Mouse (Mus musculus) lung, postnatal 0 days (tissue): Measurements from ENCODE around the gene Kpnb1. TPM values are rescaled to one million over a fixed set of nuclear protein-coding genes. Genes with fewer than 3 reads are reported as not detected.

Experiments used
- ATAC-seq: fragments of 200-750 bp; cut with Nextera tagmentation; 2 replicates; pipeline ENCODE4 v1.8.0; 2017; ENCODE audit warnings: moderate library complexity
- DNase-seq: peaks from one replicate; pipeline ENCODE4 v3.0.0-alpha.2; 2016; ENCODE audit warnings: low spot score
- H3K27ac ChIP-seq: fragments of 300-500 bp; sonication (generic); 2 replicates; pipeline ENCODE4 v1.5.1; 2014; ENCODE audit warnings: antibody characterized with exemption, mild to moderate bottlenecking, low read length, mixed read lengths
- H3K27me3 ChIP-seq: fragments of 300-500 bp; sonication (generic); replicated peaks from 2 replicates; pipeline ENCODE4 v1.6.1; 2014; ENCODE audit warnings: low read length, mixed read lengths; ENCODE audit not compliant: insufficient read depth
- H3K36me3 ChIP-seq: fragments of 300-500 bp; sonication (generic); 2 replicates; pipeline ENCODE4 v1.6.1; 2014; ENCODE audit warnings: low read length, mixed read lengths; ENCODE audit not compliant: insufficient read depth
- H3K4me1 ChIP-seq: fragments of 300-500 bp; sonication (generic); 2 replicates; pipeline ENCODE4 v1.6.1; 2014; ENCODE audit warnings: antibody characterized with exemption, low read depth, low read length, mixed read lengths; ENCODE audit not compliant: insufficient read depth
- H3K4me2 ChIP-seq: fragments of 300-500 bp; sonication (generic); replicated peaks from 2 replicates; pipeline ENCODE4 v1.6.1; 2014; ENCODE audit warnings: low read depth, mild to moderate bottlenecking, low read length, moderate library complexity, mixed read lengths
- H3K4me3 ChIP-seq: fragments of 300-500 bp; sonication (generic); 2 replicates; pipeline ENCODE4 v1.5.1; 2014; ENCODE audit warnings: low read depth, low read length
- H3K9ac ChIP-seq: fragments of 300-500 bp; sonication (generic); replicated peaks from 2 replicates; pipeline ENCODE4 v1.6.1; 2014; ENCODE audit warnings: low read depth, mild to moderate bottlenecking
- H3K9me3 ChIP-seq: fragments of 300-500 bp; sonication (generic); 2 replicates; pipeline ENCODE4 v1.6.1; 2016; ENCODE audit warnings: low read length, mixed read lengths
- CTCF ChIP-seq: IDR thresholded peaks from 2 replicates; pipeline ENCODE4 v1.5.1; 2016; ENCODE audit warnings: antibody characterized with exemption, mild to moderate bottlenecking
- EP300 ChIP-seq: IDR thresholded peaks from 2 replicates; pipeline ENCODE4 v1.6.1; 2016; ENCODE audit warnings: antibody characterized with exemption, mild to moderate bottlenecking, control low read depth
- WGBS: fragments of 180-500 bp; shearing (Covaris S2); extraction: QIAGEN DNeasy Blood & Tissue Kit; methylation state at CpG from one replicate; pipeline ENCODE4 v1.1.7; 2014; 5-methylcytosine and 5-hydroxymethylcytosine counted together
- polyA plus RNA-seq: library from polyadenylated mRNA; unstranded; fragments of >200 nt; fragmentation: Nextera tagmentation; extraction: Ambion mirVana; gene quantifications from 2 replicates; pipeline ENCODE4 v1.2.1, GENCODE M21; 2015

The Kpnb1 gene
- polyA plus RNA-seq, 1 experiment from 2014 or later = 17.0 TPM

DNA sequence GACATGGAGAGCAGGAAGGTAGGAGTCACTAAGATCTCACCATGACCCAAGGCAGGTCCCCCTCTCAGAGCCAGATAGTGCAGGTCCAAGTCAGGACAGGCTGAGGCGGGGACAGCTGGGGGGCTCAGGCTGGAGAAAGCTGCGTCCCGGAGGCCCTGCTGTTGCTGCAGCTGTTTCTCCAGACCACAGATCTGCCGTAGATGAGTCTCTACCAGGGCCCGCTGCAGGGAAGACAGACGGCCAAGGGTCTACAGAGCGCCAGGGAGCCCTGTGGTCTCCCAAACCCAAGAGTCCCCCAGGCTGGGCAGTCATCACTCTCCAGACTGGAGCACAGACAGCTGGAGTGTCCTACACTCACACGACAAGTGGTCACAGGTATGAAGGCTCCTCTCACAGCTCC lies 40.3 kb downstream of the Kpnb1 start:
- no peak for ATAC-seq
- no peak for DNase-seq
- 0 out of 2 replicates have a peak, but pooled peaks cover 5% of the 10 kb centered on the region for H3K4me1 ChIP-seq
- no peak overlapping the region for H3K9ac ChIP-seq
- no peak for TF ChIP-seq CTCF
- TF ChIP-seq EP300 = no peak
- no peak overlapping the region for H3K27ac ChIP-seq
- H3K36me3 ChIP-seq = no peaks in the 10 kb centered on the region
- no peak overlapping the region for H3K4me2 ChIP-seq
- H3K4me3 ChIP-seq = no peak overlapping the region
- no peaks in the 10 kb centered on the region for H3K9me3 ChIP-seq
- H3K27me3 ChIP-seq = no peaks in the 10 kb centered on the region
- 78% methylated on average over 8 of the region's 8 CpGs for WGBS

DNA sequence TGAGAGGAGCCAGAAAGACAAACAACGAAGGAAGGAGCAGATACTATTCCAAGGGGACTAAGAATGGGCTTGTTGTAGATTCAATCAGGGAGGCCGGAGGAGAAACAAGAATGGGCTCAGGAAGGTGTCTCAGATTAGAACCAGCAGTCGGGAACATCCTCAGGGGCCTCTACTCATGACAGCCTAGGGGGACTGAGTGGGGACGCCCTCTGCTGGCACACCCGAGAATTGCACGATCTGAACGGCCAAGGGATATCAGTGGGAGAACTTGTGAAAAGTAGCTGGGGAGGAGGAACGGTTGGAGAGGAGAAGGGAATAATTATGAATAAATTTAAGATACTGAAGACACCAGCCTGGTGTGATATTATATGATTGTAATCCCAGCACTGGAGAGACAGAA lies 41.0 kb downstream of the Kpnb1 start:
- Histone ChIP-seq H3K27me3 (no peaks in the 10 kb centered on the region), H3K4me3 (no peak overlapping the region), H3K9ac (no peak overlapping the region), H3K4me2 (peak overlapping the region; percentile 8), H3K9me3 (no peaks in the 10 kb centered on the region), H3K36me3 (no peaks in the 10 kb centered on the region), H3K27ac (no peak overlapping the region), H3K4me1 (0 out of 2 replicates have a peak, but pooled peaks cover 3% of the 10 kb centered on the region)
- ATAC-seq = no peak
- DNase-seq = peak; percentile 81
- 5% methylated on average over 8 of the region's 8 CpGs for WGBS
- TF ChIP-seq CTCF (peak; percentile 92), EP300 (no peak)

DNA sequence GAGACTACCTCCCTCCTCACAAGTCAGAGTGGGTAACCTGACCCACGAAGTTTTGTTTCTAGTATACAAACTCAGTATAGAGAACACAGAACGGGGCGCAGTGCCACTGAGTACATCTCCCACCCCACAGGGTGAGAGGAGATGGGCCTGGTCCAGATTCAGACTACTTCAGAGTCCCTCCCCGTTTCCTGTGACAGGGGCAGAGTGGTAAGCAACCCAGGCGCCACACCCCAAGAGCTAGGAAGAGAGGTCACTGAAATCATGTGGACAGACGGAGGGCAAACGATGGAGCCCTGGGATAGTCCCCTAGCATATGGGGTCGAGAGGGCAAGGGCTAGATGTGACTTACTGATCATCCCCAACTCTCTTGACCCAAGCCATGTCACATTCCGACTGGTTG lies 41.7 kb downstream of the Kpnb1 start:
- Histone ChIP-seq H3K9me3 (no peaks in the 10 kb centered on the region), H3K27ac (no peak overlapping the region), H3K9ac (no peak overlapping the region), H3K36me3 (no peaks in the 10 kb centered on the region), H3K27me3 (no peaks in the 10 kb centered on the region), H3K4me2 (no peak overlapping the region; the same call in 1 of the 2 replicates), H3K4me1 (0 out of 2 replicates have a peak, but pooled peaks cover 3% of the 10 kb centered on the region), H3K4me3 (no peak overlapping the region)
- ATAC-seq (no peak), DNase-seq (no peak)
- TF ChIP-seq EP300 (no peak), CTCF (no peak)
- WGBS = 47% methylated on average over 9 of the region's 9 CpGs

DNA sequence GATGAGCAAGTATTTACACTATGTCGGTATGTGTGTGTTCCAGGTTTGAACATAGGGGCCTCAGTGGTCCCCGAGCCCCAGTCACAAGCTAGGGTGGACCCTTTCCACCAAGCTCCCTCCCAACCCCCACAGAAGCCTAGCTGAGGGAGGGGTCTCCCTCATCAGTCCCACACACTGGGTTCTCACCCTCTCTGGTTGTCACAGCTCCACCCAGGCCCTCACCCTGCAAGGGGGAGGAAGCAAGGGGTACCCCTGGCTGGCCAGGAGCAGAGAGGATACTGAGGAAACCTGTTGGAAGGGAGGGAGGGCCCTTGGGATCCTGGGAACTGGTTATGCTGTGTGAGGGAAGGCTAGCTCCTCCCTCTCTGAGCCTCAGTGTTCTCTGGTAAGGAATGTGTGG lies 42.4 kb downstream of the Kpnb1 start:
- DNase-seq (no peak), ATAC-seq (no peak)
- no peak overlapping the region for H3K4me2 ChIP-seq
- no peaks in the 10 kb centered on the region for H3K27me3 ChIP-seq
- no peak overlapping the region for H3K9ac ChIP-seq
- 0 out of 2 replicates have a peak, but pooled peaks cover 3% of the 10 kb centered on the region for H3K4me1 ChIP-seq
- H3K36me3 ChIP-seq = no peaks in the 10 kb centered on the region
- TF ChIP-seq EP300 (no peak), CTCF (no peak)
- no peak overlapping the region for H3K4me3 ChIP-seq
- H3K27ac ChIP-seq = no peak overlapping the region
- WGBS = 39% methylated on average over 2 of the region's 2 CpGs
- no peaks in the 10 kb centered on the region for H3K9me3 ChIP-seq

DNA sequence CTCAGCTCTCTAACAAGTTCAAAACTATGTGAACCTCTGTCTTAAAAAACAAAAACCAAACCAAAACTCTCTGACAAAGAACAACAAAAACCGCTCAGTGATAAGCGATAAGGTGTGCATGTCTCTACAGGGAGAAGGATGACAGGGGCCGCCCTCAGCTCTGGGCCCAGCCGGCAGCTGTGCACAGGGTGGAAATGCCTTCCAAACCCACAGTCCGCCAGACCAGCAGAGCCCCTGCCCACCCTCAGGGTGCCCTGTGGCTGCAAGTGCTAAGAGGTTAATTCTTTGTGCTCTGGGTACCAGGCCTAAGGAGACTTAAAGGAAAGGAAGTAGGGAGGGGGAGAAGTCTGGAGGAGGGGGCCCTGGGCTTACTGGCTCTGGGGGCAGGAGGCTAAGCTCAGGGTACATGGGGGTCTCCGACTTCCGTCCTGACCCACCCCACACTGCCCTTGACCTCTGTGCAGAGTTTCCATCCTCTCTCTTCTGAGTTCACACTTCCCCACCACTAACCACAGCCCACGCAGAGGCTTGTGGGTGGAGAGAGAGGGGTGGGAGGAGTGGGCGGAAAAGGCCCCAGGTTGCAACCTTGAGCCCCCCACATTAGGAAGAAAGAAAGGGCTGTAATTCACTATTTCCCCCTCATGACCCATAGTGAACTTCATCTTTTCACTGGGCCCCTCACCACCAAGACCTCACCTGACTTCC lies 44.3 kb downstream of the Kpnb1 start:
- 0 out of 2 replicates have a peak, but pooled peaks cover 6% of the 10 kb centered on the region for H3K4me1 ChIP-seq
- WGBS = 79% methylated on average over 9 of the region's 9 CpGs
- no peak overlapping the region for H3K27ac ChIP-seq
- TF ChIP-seq CTCF (no peak), EP300 (no peak)
- no peak overlapping the region for H3K4me2 ChIP-seq
- no peak for ATAC-seq
- H3K4me3 ChIP-seq = no peak overlapping the region
- no peaks in the 10 kb centered on the region for H3K36me3 ChIP-seq
- no peak for DNase-seq
- no peaks in the 10 kb centered on the region for H3K27me3 ChIP-seq
- no peak overlapping the region for H3K9ac ChIP-seq
- H3K9me3 ChIP-seq = no peaks in the 10 kb centered on the region

DNA sequence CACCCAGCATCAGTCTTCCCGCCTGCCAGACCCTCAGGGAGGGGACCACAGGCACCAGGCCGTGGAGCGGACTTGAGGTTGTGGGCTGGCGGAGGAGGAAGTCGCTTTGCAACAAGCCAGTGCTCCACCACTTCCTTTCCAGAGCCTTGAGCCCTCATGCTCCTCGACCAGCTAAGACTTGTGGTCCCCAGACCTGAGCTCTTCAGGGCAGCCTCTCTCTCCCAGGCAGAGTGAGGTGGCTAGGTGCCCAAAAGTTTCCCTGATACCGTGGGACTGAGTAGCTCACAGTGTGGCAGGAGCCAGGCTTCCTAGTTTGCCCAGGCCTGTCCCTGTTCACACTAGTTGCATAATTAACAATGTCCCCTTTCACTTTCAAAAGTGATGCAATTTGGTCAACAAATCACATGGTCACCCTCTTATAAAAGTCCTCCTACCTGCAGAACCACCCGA lies 45.5 kb downstream of the Kpnb1 start:
- H3K9ac ChIP-seq = no peak overlapping the region
- H3K9me3 ChIP-seq = no peaks in the 10 kb centered on the region
- H3K27ac ChIP-seq = peak overlapping the region; percentile 28; the same call in 1 of the 2 replicates
- no peaks in the 10 kb centered on the region for H3K27me3 ChIP-seq
- TF ChIP-seq CTCF = no peak
- TF ChIP-seq EP300 = peak; percentile 62; the same call in 1 of the 2 replicates
- DNase-seq = peak; percentile 88
- 37% methylated on average over 8 of the region's 8 CpGs for WGBS
- H3K4me2 ChIP-seq = no peak overlapping the region
- 0 out of 2 replicates have a peak, but pooled peaks cover 6% of the 10 kb centered on the region for H3K4me1 ChIP-seq
- peak; percentile 74 for ATAC-seq
- H3K36me3 ChIP-seq = no peaks in the 10 kb centered on the region
- H3K4me3 ChIP-seq = no peak overlapping the region
